Mouse (Mus musculus): ENCODE results near the gene Zfp423.

DNA sequence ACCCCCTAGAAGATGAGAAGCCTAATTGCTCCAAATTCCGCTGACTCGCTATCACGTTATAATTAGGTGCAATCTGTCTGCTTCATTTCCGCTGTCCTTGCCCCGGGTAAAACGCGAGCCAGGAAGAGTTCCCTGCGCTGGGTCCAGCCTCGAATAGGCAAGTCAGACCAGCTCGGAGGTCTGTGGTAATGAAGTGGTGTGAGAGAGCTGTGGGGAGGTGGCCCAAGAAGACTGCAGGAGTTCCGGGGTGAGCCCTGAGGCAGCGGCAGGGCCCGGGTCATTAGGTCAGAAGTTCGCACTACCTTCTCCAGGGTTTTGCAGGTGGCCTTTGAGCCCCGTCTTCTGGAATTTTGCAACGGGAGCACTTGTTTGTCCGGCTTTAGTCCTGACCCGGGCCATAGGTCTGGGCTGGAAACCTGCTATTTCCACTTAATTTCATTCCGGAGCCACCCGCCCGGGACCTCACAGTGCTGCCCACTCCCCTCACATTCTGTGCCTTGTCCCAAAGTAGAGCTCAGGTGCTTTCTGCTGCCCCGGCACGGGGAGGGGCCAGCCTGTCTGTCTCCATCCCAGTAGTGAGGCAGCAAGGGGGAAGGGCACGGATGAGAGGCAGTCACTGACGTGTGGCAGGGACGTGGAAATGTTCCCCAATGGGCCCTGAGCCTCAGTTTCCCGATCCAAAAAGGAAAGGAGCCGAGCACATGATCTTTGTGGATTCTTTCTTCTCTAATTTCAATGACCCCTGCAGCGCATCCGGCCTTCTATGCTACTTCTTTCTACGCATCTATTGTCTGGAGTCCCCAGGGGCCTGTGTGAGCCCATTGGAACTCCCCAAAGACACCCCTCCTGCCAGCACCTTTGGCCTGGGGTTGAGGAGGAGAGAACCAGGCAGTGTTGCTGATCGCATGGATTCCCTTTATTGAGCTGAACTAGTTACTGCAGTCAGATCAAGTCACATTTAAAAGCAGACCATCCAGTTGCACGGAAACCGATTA, 298.2 kb downstream of the Zfp423 start:
- TF ChIP-seq POLR2A (IDR thresholded peaks at IDR 0.05; ENCODE audit: low read depth, low read length) (no peak), CTCF (IDR thresholded peaks at IDR 0.05; ENCODE audit: borderline replicate concordance, insufficient read depth, low read length) (no peak)
